Mouse (Mus musculus) frontal cortex, postnatal 10 days (tissue): ENCODE measurements around the gene Vmn1r2.
"Not testable (repeated sequence)": the region's sequence is repeated elsewhere in the genome, so short reads cannot be mapped to it uniquely, and the experiment has no call there.

Source experiments
- DNase-seq, 2 experiments: peaks; one replicate each; pipeline ENCODE4 v3.0.0; 2022; ENCODE audit warnings: low spot score in 2 of 2, mixed read lengths in 1 of 2

Vmn1r2 gene

DNA sequence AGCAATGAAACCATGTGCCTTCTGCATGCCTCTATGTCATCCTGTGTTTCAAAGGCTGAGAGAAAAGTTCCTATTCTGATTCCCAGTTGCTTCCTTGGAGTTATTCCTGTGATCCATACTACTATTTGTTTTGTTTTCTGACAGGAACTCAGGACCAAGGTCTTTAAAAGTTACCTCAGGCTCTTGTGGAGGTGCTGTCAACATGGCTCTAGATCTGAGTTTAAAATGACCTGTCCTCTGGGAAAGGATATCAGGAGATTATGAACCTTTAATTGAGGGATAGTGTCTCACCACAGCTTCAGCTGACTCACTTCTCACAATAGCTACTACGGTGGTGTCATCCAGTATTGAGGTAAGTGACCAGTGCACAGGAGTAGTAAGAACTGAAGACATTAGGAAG is at the start of gene Vmn1r2:
TSS of gene Vmn1r2 (plus strand) at position 301 of the 400 bp plus-strand sequence.
- not testable (repeated sequence) for DNase-seq

DNA sequence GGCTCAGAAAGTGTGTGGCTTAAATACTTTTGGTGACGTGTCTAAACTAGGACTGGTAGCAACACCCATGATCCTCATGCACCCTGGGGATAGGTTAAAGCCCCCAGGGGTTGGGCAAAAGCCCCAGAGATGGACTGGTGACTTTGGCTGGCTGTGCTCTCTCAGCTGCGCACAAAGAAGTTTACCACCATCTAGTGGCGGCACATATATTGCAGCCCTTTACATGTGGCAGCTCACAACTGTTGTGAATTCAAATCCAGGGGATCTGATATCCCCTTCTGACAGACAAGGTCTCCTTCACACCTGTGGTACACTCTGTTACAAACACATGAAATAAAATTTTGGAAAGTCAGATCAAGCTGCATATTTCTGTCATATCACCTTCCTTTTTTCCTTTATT is 19.2 kb upstream of the Vmn1r2 start:
- DNase-seq, result not testable (repeated sequence)

DNA sequence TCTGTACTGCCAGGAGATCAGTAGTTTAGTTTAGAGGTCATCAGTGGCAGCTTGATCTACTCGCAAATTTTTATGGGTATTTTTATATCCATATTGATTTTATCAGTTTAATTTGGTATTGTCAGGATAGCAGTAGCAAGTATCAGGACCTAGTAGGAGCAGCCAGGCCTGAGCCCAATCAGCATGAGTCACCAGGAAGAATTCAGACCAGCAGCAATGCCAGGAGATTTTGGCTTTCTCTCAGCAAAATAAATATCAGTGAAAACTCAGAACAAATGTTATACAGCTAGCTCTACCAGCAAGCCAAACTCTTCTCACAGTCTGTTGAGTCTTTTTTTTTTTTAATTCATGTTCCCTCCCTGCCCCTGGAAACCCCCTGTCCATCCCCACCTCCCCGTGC is 13.8 kb upstream of the Vmn1r2 start:
- not testable (repeated sequence) for DNase-seq

DNA sequence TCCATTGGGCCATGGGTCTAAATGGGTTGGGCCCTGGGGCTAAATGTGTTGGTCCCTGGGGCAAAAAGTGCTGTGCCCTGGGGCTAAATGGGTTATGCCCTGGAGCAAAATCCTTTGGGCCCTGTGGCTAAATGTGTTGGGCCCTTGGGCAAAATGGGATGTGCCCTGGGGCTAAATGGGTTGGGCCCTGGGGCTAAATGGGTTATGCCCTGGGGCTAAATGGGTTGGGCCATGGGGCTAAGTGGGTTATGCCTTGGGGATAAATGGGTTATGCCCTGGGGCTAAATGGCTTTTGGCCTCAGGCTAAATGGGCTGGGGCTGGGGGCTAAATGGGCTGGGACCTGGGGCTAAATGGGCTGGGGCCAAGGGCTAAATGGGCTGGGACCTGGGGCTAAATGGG is 2.7 kb upstream of the Vmn1r2 start:
- DNase-seq, result not testable (repeated sequence)

DNA sequence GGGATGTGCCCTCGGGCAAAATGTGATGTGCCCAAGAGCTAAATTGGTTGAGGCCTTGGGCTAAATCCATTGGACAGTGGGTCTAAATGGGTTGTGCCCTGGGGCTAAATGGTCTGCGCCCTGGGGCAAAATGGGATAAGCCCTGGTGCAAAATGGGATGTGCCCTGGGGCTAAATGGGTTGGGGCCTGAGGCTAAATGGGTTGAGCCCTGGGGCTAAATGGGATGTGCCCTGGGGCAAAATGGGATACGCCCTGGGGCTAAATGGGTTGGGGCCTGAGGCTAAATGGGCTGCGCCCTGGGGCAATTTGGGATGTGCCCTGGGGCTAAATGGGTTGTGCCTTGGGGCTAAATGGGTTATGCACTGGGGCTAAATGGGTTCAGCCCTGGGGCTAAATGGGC is 2.1 kb upstream of the Vmn1r2 start:
- DNase-seq, result no peak

DNA sequence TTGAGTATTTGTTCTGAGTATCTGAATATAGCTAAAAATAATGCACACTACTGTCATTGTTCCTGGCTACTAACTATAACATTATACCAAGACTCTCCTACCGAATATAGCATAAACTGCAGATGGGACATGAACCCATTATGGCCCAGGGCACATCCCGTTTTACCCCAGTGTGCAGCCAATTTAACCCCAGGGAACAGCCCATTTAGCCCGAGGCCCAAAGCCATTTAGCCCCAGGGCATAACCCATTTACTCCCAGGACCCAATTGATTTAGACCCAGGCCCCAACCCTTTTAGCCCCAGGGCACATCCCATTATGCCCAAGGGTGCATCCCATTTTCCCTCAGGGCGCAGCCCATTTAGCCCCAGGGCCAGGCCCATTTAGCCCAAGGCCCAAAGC is 7.5 kb downstream of the Vmn1r2 start:
- not testable (repeated sequence) for DNase-seq

DNA sequence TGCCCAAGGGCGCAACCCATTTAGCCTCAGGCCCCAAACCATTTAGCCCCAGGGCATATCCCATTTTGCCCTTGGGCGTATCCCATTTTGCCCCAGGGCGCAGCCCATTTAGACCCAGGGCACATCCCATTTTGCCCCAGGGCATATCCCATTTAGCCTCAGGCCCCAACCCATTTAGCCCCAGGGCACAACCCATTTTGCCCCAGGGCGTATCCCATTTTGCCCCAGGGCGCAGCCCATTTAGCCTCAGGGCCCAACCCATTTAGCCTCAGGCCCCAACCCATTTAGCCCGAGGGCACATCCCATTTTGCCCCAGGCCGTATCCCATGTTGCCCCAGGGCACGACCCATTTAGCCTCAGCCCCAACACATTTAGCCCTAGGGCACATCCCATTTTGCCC is 8.6 kb downstream of the Vmn1r2 start:
- not testable (repeated sequence) for DNase-seq

DNA sequence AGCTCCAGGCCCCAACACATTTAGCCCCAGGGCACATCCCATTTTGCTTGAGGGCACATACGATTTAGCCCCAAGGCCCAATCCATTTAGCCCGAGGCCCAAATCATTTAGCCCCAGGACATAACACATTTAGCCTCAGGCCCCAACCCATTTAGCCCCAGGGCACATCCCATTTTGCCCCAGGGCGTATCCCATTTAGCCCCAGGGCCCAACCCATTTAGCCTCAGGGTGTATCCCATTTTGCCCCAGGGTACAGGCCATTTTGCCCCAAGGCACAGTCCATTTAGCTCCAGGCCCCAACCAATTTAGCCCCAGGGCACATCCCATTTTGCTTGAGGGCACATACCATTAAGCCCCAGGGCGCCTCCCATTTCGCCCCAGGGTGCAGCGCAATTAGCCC is 9.1 kb downstream of the Vmn1r2 start:
- not testable (repeated sequence) for DNase-seq

DNA sequence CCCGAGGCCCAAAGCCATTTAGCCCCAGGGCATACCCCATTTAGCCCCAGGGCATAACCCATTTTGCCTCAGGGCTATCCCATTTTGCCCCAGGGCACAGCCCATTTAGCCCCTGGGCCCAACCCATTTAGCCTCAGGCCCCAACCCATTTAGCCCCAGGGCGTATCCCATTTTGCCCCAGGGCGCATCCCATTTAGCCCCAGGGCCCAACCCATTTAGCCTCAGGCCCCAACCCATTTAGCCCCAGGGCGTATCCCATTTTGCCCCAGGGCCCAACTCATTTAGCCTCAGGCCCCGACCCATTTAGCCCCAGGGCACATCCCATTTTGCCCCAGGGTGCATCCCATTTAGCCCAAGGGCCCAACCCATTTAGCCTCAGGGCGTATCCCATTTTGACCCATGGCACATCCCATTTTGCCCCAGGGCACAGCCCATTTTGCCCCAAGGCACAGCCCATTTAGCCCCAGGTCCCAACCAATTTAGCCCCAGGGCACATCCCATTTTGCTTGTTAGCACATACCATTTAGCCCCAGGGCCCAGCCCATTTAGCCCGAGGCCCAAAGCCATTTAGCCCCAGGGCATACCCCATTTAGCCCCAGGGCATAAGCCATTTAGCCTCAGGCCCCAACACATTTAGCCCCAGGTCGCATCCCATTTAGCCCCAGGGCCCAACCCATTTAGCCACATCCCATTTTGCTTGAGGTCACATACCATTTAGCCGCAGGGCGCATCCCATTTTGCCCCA is 9.8 kb downstream of the Vmn1r2 start:
- not testable (repeated sequence) for DNase-seq

DNA sequence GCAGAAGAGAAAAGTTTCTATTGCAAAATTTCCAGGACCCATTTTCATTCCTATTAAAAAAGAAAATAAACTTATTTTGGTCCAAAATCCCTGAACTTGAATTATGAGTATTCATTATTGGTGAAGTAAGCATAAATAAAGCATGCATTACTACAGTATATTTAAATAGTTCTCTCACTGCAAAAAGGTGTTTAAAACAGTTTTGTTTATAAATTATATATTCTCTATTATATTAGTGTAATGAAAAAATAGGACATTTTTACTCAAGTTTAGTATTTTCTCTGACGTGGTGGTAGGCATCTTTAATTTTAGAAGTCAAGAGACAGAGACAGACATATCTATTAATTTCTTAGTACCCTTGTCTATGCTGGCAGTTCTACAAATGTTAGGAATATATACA is 18.1 kb downstream of the Vmn1r2 start, which contains the start of gene Vmn1r3:
TSS of gene Vmn1r3 (minus strand) at position 101 of the 400 bp plus-strand sequence.
- not testable (repeated sequence) for DNase-seq

DNA sequence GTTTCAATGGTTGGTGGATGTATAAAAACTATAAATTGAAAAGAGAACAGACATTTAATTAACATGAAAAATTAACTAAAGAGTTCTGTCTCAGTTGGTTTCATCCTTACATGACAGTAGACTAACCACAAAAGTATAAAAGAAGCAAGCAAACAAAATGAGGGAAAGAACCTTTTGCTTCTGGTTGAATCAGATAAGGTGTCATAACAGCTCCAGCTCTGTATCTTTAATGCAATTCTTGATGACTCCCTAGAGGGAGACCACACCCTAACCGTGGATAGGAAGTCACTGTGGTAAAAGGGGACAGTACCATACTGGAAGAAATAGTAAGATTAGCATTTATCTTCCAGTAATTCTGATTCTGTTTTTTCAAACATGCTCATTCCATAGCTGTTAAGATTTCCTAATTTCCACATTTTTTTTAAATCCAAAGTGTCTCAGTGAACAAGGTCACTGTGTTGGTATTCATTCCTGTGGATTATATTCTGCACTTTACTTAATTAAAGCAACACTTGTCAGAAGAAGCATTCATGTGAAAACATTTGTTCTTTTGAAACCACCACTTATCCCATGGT is 42.6 kb downstream of the Vmn1r2 start:
- not testable (repeated sequence) for DNase-seq

DNA sequence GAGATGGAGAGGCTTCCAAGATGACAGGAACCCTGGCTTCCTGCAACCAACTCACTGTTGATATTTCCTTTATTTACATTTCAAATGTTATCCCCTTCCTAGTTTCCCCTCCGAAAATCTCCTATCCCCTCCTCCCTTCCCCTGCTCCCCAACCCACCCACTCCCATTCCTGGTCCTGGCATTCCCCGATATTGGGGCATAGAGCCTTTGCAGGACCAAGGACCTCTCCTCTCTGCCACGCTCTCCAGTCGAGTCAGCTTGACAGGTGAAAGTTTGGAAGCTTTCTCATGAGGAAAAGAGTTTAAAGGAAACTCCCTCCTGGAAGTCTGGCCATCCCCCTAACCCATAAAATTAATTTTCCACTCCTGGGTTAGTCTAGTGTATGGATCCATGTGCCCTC is 46.2 kb downstream of the Vmn1r2 start:
- DNase-seq, result not testable (repeated sequence)

DNA sequence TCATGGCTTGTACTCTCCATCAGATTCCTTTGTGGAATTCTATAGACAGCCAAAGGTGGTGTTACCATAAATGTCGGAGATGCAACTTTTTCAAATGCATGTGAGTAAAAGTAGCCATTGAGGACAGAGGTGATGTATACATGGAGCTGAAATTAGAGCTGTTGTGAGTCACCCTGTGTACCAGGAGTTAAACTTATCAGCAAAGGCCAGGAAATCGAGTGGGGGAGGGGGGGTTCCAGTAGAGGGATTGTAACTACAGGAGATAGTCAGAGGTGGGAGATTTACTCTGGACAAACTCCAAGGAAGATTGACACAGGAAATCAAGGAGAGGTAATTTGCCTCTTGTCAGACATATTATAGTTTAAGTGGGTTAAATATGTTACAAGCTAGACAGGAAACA is 49.3 kb downstream of the Vmn1r2 start:
- DNase-seq, result not testable (repeated sequence)
